Mouse (Mus musculus): ENCODE data around the gene 2310007B03Rik.

- TF ChIP-seq CTCF (IDR thresholded peaks at IDR 0.05; ENCODE audit: control insufficient read depth, insufficient read depth, insufficient replicate concordance, low read depth, low read length) = no peak
- no peak for TF ChIP-seq POLR2A (IDR thresholded peaks at IDR 0.05; ENCODE audit: control insufficient read depth, low read depth, low read length)
These were observed 36.7 kb downstream of the 2310007B03Rik start for GRCm38 (mm10) chr1:93124066-93124465.

Measured in testis, adult 2 months (tissue).